Mouse (Mus musculus) ovary, postnatal 14 days (tissue): ENCODE measurements around the gene Slc39a1.
A peak's percentile ranks its signal among the peaks of the same experiment; 100 is the strongest.
"Not testable (repeated sequence)": the region's sequence is repeated elsewhere in the genome, so short reads cannot be mapped to it uniquely, and the experiment has no call there.

Source experiments
- DNase-seq: peaks from one replicate; pipeline ENCODE4 v3.0.0; 2022; ENCODE audit warnings: low spot score

Gene Slc39a1

GRCm38 (mm10) chr3:90265932-90266741, 18.2 kb downstream of the Slc39a1 start:
- DNase-seq = no peak

DNA sequence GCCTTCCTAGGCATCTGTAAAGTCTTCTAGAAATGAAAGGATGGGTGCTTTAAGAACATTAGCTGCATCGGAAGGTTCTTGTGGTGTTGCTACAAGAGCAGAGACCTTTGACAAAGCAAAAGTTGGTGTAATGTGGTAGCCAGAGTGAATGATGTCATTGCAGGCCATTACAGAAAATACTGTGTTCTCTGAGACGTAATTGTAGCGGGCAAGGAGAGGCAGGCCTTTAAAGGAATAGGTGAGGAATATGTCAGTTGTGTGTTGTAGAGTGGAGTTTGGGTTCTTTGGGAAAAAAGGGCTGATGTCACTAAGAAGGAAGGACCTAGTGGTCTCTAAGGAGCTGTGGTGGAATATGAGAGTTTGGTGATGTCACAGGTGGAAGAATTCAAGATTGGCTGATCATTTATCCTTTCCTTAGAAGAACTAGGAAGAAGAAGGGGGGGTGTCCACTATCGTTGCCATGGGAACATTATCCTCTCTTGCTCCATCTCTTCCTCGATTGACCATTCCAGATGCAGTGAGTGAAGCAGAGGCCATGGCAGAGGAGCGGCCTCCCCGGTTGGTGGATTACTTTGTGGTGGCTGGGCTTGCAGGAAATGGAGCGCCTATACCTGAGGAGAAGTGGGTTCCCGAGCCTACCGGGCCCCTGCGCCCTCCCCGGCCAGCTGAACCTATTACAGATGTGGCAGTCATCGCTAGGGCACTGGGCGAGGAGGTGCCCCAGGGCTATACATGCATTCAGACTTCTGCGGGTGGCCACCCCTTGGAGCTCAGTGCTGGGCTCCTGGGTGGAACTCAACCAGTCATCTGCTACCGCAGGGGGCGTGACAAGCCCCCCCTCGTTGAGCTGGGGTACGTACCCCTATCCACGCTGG, 19.2 kb downstream of the Slc39a1 start:
- DNase-seq = no peak

GRCm38 (mm10) chr3:90268190-90268589, 20.2 kb downstream of the Slc39a1 start:
- no peak for DNase-seq

- DNase-seq = no peak
Measured at GRCm38 (mm10) chr3:90268971-90269370, 21.0 kb downstream of the Slc39a1 start.

DNA sequence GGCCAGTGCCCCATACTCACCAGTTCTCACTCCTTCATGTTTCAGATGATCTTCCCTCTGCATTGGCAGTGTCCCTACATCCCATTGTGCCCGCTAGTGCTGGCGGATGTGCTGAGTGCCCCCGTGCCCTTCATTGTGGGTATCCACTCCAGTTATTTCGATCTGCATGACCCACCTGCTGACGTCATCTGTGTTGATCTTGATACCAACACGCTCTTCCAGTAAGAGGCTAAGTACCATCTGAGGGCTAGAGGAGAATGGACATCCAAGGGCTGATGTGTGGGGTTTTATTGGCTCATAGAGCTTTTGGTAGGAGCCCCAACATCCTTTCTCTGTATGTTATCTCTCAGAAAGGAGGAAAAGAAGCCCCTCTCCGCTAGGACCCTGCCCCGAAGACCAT, 22.8 kb downstream of the Slc39a1 start:
- DNase-seq = no peak

- DNase-seq = no peak
Measured at GRCm38 (mm10) chr3:90272170-90272569, 24.2 kb downstream of the Slc39a1 start.

GRCm38 (mm10) chr3:90273855-90274254, 25.9 kb downstream of the Slc39a1 start:
- no peak for DNase-seq

DNA sequence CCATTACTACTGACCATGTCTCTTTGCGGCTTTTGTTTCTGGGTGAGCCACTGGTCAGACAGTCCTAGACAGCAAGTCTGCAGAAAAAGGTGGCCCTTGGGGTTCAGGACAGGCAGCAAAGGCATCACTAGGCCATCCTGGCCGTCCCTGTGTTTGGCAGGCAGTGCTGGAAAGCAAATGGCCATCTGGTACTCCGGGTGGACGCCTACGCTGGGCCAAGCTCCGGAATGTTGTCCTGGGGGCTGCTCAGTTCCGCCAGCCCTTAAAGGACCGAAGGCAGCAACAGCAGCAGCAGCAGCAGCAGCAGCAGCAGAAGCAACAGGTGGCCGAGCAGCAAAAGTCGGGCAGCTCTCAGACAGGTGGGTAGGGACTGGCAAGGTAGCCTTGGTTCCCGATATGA, 27.3 kb downstream of the Slc39a1 start:
- no peak for DNase-seq

GRCm38 (mm10) chr3:90276858-90277257, 28.9 kb downstream of the Slc39a1 start:
- no peak for DNase-seq

DNA sequence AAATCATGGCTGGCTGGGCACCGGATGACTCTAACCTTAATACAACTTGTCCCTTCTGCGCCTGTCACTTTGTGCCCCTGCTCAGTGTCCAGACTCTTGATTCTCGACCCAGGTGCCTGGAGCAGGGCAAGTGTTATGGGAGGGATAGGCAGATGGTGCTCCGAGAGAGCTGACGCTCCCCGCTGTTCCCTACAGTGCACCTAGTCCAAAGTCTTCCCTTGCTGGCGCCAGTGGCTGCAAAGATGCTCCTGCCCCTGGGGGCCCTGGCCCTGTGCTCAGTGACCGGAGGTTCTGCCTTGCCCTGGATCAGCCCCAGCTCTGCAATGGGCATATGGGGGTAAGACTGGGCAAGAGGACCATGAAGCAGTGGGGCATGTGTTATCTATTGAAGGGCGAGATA, 29.8 kb downstream of the Slc39a1 start:
- no peak for DNase-seq

DNA sequence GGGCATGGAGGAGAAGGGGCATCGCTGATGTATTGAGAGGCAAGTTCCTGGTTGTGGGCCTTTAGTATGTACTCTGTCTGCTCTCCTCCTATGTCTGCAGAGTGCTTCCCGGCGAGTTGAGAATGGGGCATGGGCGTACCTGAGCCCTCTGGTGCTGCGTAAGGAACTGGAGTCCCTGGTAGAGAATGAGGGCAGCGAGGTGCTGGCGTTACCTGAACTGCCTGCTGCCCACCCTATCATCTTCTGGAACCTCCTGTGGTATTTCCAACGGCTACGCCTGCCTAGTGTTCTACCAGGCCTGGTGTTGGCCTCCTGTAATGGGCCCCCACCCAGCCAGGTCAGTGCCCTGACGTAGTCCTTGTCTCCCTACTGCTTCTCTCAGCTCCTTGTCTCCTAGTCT, 30.2 kb downstream of the Slc39a1 start:
- no peak for DNase-seq

DNA sequence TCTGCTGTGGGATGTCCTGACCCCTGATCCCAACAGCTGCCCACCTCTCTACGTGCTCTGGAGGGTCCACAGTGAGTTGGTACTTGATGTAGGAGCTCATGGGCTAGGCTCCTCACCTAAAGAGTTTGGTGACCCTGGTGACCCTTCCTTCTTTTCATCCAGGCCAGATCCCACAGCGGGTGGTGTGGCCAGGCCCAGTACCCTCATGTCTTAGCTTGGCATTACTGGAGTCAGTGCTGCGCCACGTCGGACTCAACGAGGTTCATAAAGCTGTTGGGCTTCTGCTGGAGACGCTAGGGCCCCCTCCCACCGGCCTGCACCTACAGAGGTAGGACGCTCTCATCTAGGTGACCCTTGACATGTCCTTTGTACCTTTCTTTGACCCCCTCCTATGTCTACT, 31.2 kb downstream of the Slc39a1 start:
- DNase-seq = no peak

- DNase-seq = no peak
Measured at GRCm38 (mm10) chr3:90279743-90280142, 31.8 kb downstream of the Slc39a1 start.

DNA sequence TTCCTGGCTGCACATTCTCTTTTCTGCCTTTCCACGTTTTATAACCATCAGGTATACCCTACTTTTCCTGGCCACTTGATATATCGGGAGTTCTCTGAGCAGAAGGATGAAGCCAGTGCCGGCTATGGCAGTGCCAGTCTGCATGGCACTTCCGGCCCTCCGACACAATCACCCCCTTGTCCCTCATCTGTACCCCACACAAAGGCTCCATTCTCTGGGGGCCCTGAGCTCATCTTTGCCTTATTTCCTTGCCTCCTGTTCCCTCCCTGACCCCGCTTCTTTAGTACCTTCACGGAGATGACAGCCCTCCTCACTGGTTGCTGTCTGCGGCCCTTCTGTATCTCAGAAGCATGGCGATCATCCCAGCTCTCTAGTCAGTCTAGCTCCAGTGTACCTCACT, 32.7 kb downstream of the Slc39a1 start:
- DNase-seq = no peak

DNA sequence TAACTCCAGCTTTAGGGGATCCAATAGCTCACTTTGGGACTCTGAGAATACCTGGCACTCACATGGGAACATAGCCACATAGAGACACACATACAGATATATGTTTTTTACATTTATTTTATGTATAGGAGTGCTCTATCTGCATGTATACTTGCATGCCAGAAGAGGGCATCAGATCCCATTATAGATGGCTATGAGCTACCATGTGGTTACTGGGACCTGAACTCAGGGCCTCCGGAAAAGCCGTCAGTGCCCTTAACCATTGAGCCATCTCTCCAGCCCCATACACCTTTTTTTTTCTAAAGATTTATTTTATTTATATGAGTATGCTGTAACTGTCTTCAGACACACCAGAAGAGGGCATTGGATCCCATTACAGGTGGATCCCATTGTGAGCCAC, 36.2 kb downstream of the Slc39a1 start:
- DNase-seq = no peak

DNA sequence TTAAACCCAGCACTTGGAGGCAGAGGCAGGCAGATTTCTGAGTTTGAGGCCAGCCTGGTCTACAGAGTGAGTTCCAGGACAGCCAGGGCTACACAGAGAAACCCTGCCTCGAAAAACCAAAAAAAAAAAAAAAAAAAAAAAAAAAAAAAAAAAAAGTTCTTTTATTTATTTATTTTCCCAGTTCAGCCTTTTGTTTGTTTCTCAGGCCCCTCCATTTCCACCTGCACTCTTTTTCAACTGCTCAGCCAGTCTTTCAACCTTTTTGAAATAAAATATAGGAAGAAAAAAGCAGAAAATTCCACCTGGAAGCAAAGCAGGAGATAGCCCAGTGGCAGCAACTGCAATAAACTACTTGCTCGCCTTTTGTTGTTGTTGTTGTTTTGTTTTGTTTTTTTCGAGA, 41.4 kb downstream of the Slc39a1 start:
- DNase-seq = not testable (repeated sequence)

GRCm38 (mm10) chr3:90290602-90291001, 42.6 kb downstream of the Slc39a1 start:
- DNase-seq = no peak

GRCm38 (mm10) chr3:90291982-90292344, 44.0 kb downstream of the Slc39a1 start:
- no peak for DNase-seq

DNA sequence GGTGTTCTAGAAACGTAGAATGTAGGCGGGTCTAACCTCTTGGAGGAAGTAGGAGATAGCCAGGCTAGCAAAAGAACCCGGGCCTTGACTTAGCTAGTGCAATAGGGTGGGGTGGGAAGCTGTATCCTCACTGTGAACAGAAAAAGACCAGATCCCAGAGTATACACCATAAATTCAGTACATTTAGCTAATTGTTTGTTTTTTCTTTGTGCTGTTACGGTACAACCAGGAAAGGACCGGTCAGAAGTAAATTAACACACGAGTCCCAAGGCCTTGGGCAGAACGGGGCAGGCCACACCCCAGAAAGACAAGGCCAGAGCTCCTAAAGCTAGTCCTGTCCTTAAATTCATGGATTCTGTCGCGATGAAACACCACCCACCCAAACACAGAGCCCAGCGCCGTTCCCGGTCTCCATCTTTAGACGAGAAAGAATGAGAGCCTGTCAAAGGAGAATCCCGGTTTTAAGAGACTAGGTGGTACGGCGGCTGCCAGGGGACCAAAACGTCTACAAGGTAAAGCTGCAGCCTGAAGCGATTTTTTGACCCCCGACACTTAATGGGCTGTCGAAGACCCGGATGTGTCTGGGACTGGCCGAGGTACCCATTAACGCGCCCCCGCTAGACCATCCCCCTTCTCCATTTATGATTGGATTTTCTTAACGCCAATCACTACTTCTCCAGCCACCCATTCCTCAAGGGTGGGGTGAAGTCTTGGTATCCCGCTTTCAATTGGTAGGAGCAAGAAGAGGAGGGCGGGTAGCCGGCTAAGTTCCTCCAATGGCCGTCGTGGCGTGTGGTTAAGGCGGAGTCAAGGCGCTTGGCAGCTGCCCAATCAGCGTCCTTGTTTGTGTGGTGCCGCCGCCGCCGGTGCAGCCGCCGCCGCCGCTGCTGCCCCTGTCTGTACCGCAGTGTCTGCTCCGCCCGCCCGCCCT, 44.6 kb downstream of the Slc39a1 start, which contains the start of gene Gatad2b:
TSS of gene Gatad2b (plus strand) at position 834 of the 931 bp plus-strand sequence.
- peak; percentile 99 for DNase-seq

DNA sequence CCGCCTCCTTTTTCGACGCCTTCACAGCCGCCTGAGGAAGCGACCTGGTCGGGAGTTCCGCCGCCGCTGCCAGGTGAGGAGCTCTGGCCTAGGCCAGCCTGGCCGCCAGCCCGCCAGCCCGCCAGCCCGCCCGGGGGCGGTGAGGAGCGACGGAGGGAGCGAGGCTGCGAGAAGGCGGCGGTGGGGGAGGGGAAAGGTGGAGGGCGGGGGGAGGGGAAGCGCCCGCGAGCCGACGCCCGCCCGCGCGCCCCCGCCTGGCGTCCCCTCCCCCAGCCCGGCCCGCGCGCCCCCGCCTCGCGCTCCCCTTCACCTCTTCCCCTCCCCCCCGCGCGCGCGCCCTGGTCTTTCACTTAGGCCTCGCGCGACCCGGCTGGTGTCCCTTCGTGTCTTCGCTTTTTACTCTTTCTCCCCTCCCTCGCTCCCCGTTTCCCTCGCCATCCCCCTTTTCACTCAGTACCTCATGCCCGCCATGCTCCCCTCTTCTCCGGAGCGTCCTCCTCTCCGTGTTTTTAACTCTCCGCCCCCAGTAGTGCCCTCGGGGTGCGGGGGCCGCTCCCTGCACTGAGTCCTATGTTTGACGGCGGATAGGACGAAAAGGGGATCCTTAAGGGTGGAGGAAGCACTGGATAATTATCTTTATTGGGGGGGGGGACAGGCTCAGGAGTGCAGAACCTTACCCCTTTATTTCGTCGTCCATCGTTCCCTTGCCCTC, 45.5 kb downstream of the Slc39a1 start:
- DNase-seq = no peak

GRCm38 (mm10) chr3:90294064-90294440, 46.1 kb downstream of the Slc39a1 start:
- DNase-seq = no peak
